Mouse (Mus musculus) layer of hippocampus, adult 9-10 months (tissue): Measurements from ENCODE around the gene Pyurf.
A peak's percentile ranks its signal among the peaks of the same experiment; 100 is the strongest.

Experiments
- DNase-seq: peaks from one replicate; pipeline ENCODE4 v3.0.0; 2022; ENCODE audit warnings: low spot score

The Pyurf gene

GRCm38 (mm10) chr6:57691467-57692261, at the start of gene Pyurf:
Gene Pyurf, minus strand, starts transcription at chr6:57692078.
- DNase-seq: peak; percentile 59

GRCm38 (mm10) chr6:57721347-57721746, 29.5 kb upstream of the Pyurf start:
- no peak for DNase-seq

GRCm38 (mm10) chr6:57711726-57712125, 19.8 kb upstream of the Pyurf start:
- DNase-seq: no peak

GRCm38 (mm10) chr6:57706721-57707120, 14.8 kb upstream of the Pyurf start:
- DNase-seq: no peak

GRCm38 (mm10) chr6:57703703-57704102, 11.8 kb upstream of the Pyurf start:
- no peak for DNase-seq

GRCm38 (mm10) chr6:57702743-57703499, 11.0 kb upstream of the Pyurf start:
- peak; percentile 84 for DNase-seq

GRCm38 (mm10) chr6:57702376-57702742, 10.5 kb upstream of the Pyurf start, which contains the start of gene Lancl2:
Gene Lancl2, plus strand, starts transcription at chr6:57702540.
- DNase-seq: peak; percentile 29

- DNase-seq: no peak
Measured at GRCm38 (mm10) chr6:57701686-57702085, 9.8 kb upstream of the Pyurf start.

- no peak for DNase-seq
Measured at GRCm38 (mm10) chr6:57693116-57693515, 1.2 kb upstream of the Pyurf start.

- no peak for DNase-seq
Measured at GRCm38 (mm10) chr6:57684156-57684555, 7.7 kb downstream of the Pyurf start.

- no peak for DNase-seq
Measured at GRCm38 (mm10) chr6:57661295-57661694, 30.6 kb downstream of the Pyurf start.

- no peak for DNase-seq
Measured at GRCm38 (mm10) chr6:57647256-57647655, 44.6 kb downstream of the Pyurf start.

- DNase-seq: peak; percentile 43
Measured at GRCm38 (mm10) chr6:57641789-57642188, 50.1 kb downstream of the Pyurf start.

- no peak for DNase-seq
Measured at GRCm38 (mm10) chr6:57639531-57639930, 52.3 kb downstream of the Pyurf start.
